Mouse (Mus musculus): ENCODE results near the gene Adgrd1. TPM values are rescaled to one million over a fixed set of nuclear protein-coding genes. Genes with fewer than 3 reads are reported as not detected.

The Adgrd1 gene
- total and polyA plus RNA-seq, 2 experiments from 2014 or later, result 0.17 to 0.77 TPM

DNA sequence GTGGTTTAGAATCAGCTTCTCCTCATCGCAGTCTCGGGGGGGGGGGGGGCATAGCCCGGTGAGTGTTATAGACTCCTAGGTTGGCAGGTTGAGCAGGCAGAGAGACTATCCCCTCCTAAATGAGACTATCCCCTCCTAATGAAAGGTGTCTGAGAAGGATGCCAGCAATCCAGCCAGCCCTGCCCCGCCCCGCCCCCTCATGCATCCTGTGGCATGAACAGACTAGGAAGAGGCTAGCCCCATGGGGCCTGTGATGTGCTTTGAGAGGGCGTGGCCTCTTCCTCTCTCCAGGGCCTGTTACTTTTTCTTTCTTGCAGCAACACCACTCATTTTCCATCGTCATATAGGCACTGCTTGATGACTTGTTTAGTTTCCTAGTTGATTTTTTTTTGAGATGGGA, 15.0 kb upstream of the Adgrd1 start:
- Histone ChIP-seq H3K27me3 (ENCODE audit: insufficient read depth, low read length) (no peaks in the 10 kb centered on the region), H3K4me1 (ENCODE audit: insufficient read depth, low read length) (no peaks in the 10 kb centered on the region), H3K4me3 (ENCODE audit: low read depth, low read length) (no peak overlapping the region), H3K4me2 (ENCODE audit: low read depth, low read length, poor library complexity, severe bottlenecking) (no peak overlapping the region), H3K36me3 (ENCODE audit: insufficient read depth, low read length) (no peaks in the 10 kb centered on the region), H3K9ac (replicated peaks; ENCODE audit: low read length, poor library complexity, severe bottlenecking) (no peak overlapping the region), H3K9me3 (ENCODE audit: low read length) (no peaks in the 10 kb centered on the region), H3K27ac (ENCODE audit: low read depth, low read length) (no peak overlapping the region)
- ATAC-seq (ENCODE audit: low FRiP score) (no peak), DNase-seq (ENCODE audit: low spot score) (no peak)
- WGBS, result 83% methylated on average over 7 of the region's 7 CpGs
- TF ChIP-seq CTCF (IDR thresholded peaks at IDR 0.05), result no peak

DNA sequence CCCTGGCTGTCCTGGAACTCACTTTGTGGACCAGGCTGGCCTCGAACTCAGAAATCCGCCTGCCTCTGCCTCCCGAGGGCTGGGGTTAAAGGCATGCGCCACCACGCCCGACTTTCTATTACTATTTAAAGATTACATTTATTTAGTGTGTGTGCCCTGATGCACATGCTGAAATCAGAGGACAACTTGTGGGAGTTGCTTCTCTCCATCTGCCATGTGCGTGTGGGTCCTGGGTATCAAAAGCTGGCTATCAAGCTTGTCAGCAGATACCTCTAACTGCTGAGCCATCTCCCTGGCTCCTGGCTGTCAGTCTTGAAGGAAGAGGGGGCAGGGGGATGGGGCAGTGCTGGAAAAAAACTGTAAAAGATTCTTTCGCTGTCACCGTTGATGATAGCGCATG, 11.4 kb upstream of the Adgrd1 start:
- ATAC-seq (ENCODE audit: low FRiP score) (no peak), DNase-seq (ENCODE audit: low spot score) (no peak)
- Histone ChIP-seq H3K4me3 (ENCODE audit: low read depth, low read length) (no peak overlapping the region), H3K9me3 (ENCODE audit: low read length) (no peaks in the 10 kb centered on the region), H3K4me1 (ENCODE audit: insufficient read depth, low read length) (no peaks in the 10 kb centered on the region), H3K27ac (ENCODE audit: low read depth, low read length) (no peak overlapping the region), H3K27me3 (ENCODE audit: insufficient read depth, low read length) (no peaks in the 10 kb centered on the region), H3K4me2 (ENCODE audit: low read depth, low read length, poor library complexity, severe bottlenecking) (no peak overlapping the region), H3K36me3 (ENCODE audit: insufficient read depth, low read length) (no peaks in the 10 kb centered on the region), H3K9ac (replicated peaks; ENCODE audit: low read length, poor library complexity, severe bottlenecking) (no peak overlapping the region)
- WGBS, result 82% methylated on average over 10 of the region's 10 CpGs
- no peak for TF ChIP-seq CTCF (IDR thresholded peaks at IDR 0.05)

DNA sequence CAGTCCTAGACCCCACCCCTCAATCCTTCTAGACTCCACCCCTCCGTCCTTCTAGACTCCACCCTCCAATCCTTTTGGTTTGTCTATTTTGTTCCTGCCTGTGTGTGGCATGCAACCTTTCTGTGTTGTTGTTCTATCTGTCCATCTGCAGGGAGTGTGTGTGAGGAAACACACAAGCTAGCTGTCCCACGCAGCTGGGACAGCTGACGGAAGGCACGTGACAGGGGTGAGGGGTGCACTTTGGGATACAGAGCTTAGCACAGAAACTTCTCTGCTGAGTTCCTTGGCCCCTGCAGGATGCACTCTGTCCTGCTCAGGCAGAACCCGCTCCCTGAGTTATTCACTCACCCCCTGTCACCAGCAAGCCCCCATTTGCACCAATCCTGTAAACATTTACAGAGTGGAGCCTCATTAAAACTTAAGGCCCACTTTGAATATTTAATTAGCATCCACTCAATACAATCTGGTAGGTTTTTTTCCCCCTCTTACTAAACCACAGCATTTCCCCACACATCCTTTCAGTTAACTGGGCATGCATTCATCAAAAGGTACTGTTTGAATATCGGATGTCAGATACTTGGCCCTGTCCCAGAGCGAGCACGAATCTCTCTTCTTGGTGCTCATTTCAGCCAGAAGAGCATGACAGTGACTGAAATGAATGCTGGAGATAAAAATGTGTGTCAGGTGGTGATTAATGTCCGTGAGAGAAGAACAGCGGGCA, 4.0 kb upstream of the Adgrd1 start:
- H3K36me3 ChIP-seq (ENCODE audit: insufficient read depth, low read length), result no peaks in the 10 kb centered on the region
- no peak for ATAC-seq (ENCODE audit: low FRiP score)
- DNase-seq (ENCODE audit: low spot score), result peak; percentile 19
- no peak overlapping the region for H3K9ac ChIP-seq (replicated peaks; ENCODE audit: low read length, poor library complexity, severe bottlenecking)
- 61% methylated on average over 10 of the region's 10 CpGs for WGBS
- no peak overlapping the region for H3K4me3 ChIP-seq (ENCODE audit: low read depth, low read length)
- H3K4me1 ChIP-seq (ENCODE audit: insufficient read depth, low read length), result no peaks in the 10 kb centered on the region
- no peak overlapping the region for H3K27ac ChIP-seq (ENCODE audit: low read depth, low read length)
- no peak for TF ChIP-seq CTCF (IDR thresholded peaks at IDR 0.05)
- H3K9me3 ChIP-seq (ENCODE audit: low read length), result no peaks in the 10 kb centered on the region
- no peak overlapping the region for H3K4me2 ChIP-seq (ENCODE audit: low read depth, low read length, poor library complexity, severe bottlenecking)
- no peaks in the 10 kb centered on the region for H3K27me3 ChIP-seq (ENCODE audit: insufficient read depth, low read length)

GRCm38 (mm10) chr5:129093158-129093557, 3.4 kb upstream of the Adgrd1 start:
- Histone ChIP-seq H3K36me3 (ENCODE audit: insufficient read depth, low read length) (no peaks in the 10 kb centered on the region), H3K4me3 (ENCODE audit: low read depth, low read length) (no peak overlapping the region), H3K27me3 (ENCODE audit: insufficient read depth, low read length) (no peaks in the 10 kb centered on the region), H3K9ac (replicated peaks; ENCODE audit: low read length, poor library complexity, severe bottlenecking) (no peak overlapping the region), H3K4me2 (ENCODE audit: low read depth, low read length, poor library complexity, severe bottlenecking) (no peak overlapping the region), H3K27ac (ENCODE audit: low read depth, low read length) (no peak overlapping the region), H3K4me1 (ENCODE audit: insufficient read depth, low read length) (no peaks in the 10 kb centered on the region), H3K9me3 (ENCODE audit: low read length) (no peaks in the 10 kb centered on the region)
- 84% methylated on average over 4 of the region's 4 CpGs for WGBS
- TF ChIP-seq CTCF (IDR thresholded peaks at IDR 0.05), result no peak
- ATAC-seq (ENCODE audit: low FRiP score) (no peak), DNase-seq (ENCODE audit: low spot score) (no peak)

DNA sequence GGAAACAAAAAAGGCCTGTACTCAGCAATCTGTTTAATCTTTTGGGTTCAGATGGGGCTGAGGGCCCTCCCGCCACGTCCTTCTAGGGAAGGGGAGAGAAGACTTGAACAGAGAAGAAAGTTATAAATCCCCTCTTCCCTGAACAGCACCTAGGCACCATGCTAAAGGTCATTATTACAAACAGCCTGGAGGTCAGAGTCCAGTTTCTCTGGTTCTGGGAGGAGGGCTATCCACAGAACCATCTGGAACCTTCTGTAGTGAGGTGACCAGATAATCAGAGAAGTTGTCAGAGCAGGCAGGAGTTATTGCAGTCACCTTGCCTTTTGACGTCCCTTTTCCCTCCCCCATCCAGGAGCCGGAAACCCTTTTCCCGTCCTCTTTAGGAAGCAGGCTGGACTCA, 2.3 kb upstream of the Adgrd1 start:
- no peak overlapping the region for H3K27ac ChIP-seq (ENCODE audit: low read depth, low read length)
- H3K4me1 ChIP-seq (ENCODE audit: insufficient read depth, low read length), result no peaks in the 10 kb centered on the region
- no peak overlapping the region for H3K4me2 ChIP-seq (ENCODE audit: low read depth, low read length, poor library complexity, severe bottlenecking)
- H3K27me3 ChIP-seq (ENCODE audit: insufficient read depth, low read length), result no peaks in the 10 kb centered on the region
- H3K9ac ChIP-seq (replicated peaks; ENCODE audit: low read length, poor library complexity, severe bottlenecking), result no peak overlapping the region
- no peaks in the 10 kb centered on the region for H3K36me3 ChIP-seq (ENCODE audit: insufficient read depth, low read length)
- H3K4me3 ChIP-seq (ENCODE audit: low read depth, low read length), result no peak overlapping the region
- WGBS, result 65% methylated on average over 5 of the region's 5 CpGs
- no peaks in the 10 kb centered on the region for H3K9me3 ChIP-seq (ENCODE audit: low read length)
- TF ChIP-seq CTCF (IDR thresholded peaks at IDR 0.05), result no peak
- no peak for ATAC-seq (ENCODE audit: low FRiP score)
- no peak for DNase-seq (ENCODE audit: low spot score)

DNA sequence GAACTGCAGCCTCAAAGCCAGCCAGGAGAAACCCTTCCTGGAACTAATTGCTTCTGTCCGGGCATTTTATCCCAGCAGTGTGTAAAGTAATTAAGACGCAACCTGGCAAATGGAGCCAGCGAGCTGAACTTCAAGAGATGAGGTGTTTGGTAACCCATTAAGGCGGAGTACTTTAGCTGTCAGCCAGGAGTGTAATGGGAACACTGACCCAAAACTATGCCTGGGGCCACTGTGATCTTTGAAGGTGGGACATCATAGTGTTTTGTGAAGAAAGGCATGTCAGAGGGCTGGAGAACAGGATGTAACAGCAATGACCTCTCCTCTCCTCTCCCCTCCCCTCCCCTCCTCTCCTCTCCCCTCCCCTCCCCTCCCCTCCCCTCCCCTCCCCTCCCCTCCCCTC, 7.5 kb downstream of the Adgrd1 start:
- Histone ChIP-seq H3K4me3 (ENCODE audit: low read depth, low read length) (no peak overlapping the region), H3K27ac (ENCODE audit: low read depth, low read length) (no peak overlapping the region), H3K4me1 (ENCODE audit: insufficient read depth, low read length) (no peaks in the 10 kb centered on the region), H3K27me3 (ENCODE audit: insufficient read depth, low read length) (no peaks in the 10 kb centered on the region), H3K4me2 (ENCODE audit: low read depth, low read length, poor library complexity, severe bottlenecking) (no peak overlapping the region), H3K36me3 (ENCODE audit: insufficient read depth, low read length) (no peaks in the 10 kb centered on the region), H3K9me3 (ENCODE audit: low read length) (no peaks in the 10 kb centered on the region), H3K9ac (replicated peaks; ENCODE audit: low read length, poor library complexity, severe bottlenecking) (no peak overlapping the region)
- TF ChIP-seq CTCF (IDR thresholded peaks at IDR 0.05), result no peak
- WGBS, result 47% methylated on average over 4 of the region's 4 CpGs
- ATAC-seq (ENCODE audit: low FRiP score) (no peak), DNase-seq (ENCODE audit: low spot score) (no peak)

Measured in midbrain, postnatal 0 days (tissue).